Mouse (Mus musculus) G1E-ER4 (cell line): ENCODE data around the gene Fndc9. TPM values are rescaled to one million over a fixed set of nuclear protein-coding genes. Genes with fewer than 3 reads are reported as not detected.

Experiments
- GATA1 ChIP-seq: IDR thresholded peaks from one replicate; pipeline ENCODE4 v1.8.0; 2012; ENCODE audit warnings: low read length, inconsistent platforms
- polyA plus RNA-seq: library from polyadenylated mRNA; stranded (reverse); fragments of >175 nt; gene quantifications from 2 replicates; pipeline ENCODE4 v1.2.3, GENCODE M21; 2012

The Fndc9 gene
- polyA plus RNA-seq, 1 experiment: not detected

- no peak for TF ChIP-seq GATA1
Measured at GRCm38 (mm10) chr11:46262854-46263253, 27.5 kb downstream of the Fndc9 start.

DNA sequence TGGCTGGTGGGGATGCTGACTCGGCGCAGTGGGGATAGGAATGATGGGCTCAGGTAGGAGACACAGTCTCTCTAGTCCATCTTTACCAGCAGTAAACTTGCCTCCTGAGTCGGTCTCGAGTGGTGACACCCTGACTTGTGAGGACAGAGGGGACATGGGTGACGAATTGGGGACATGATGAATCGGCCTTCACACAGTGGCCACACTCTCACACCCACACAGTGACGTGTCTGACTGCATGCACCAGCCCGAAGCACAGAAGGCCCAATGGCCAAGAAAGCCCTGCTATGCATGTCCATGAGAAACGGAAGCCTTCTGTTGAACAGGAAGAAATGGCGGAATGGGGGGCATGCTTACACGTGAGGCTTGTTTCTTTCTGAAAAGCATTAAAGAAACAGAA, 28.0 kb downstream of the Fndc9 start:
- no peak for TF ChIP-seq GATA1

DNA sequence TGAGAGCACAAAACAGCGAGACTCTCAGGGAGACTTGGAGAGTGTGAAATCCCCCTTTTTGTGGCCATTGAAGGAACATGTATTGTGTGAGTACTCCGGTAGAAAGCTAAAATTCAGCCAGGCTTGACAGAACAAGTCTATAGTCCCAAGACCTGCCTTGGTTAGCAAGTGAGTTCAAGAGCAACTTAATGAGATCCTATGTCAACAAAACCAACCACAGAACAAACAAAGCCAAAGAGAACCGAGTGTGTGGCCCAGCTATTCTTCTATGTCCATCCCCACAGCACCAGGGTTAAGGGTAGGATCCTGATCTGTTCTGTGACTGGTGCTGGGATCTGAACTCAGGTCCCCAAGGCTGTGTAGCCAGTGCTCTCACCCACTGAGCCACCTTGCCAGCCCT, 29.3 kb downstream of the Fndc9 start:
- TF ChIP-seq GATA1: no peak

DNA sequence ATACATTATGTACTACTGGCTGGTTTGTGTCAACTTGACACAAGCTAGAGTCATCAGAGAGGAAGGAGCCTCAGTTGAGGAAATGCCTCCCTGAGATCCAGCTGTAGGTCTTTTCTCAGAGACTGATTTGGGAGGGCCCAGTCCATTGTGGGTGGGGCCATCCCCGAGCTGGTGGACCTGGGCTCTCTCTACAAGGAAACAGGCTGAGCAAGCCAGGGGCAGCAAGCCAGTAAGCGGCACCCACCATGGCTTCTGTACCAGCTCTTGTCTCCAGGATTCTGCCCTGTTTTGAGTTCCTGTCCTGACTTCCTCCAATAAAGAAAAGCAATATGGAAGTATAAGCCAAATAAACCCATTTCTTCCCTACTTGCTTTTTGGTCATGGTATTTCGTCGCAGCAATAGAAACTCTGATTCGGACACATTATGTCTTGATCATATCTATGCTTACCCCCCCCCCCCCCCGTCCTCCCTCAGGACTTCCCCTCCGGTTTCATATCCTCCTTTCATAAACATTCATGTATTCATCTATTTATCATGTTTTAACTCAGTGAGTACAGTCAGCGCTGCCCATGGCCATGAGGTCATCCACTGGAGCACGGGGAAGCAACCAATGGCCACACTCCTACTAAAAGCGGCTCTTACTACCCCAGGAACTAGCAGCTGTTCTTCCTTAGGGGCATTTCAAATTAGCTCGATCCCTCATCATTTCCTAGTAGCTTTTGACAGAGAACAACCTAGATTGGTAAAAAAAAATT, 29.9 kb downstream of the Fndc9 start:
- no peak for TF ChIP-seq GATA1

GRCm38 (mm10) chr11:46268991-46269390, 33.7 kb downstream of the Fndc9 start:
- no peak for TF ChIP-seq GATA1

- TF ChIP-seq GATA1: no peak
Measured at GRCm38 (mm10) chr11:46269391-46269790, 34.1 kb downstream of the Fndc9 start.

GRCm38 (mm10) chr11:46269893-46270292, 34.6 kb downstream of the Fndc9 start:
- TF ChIP-seq GATA1: no peak

GRCm38 (mm10) chr11:46272058-46272681, 36.8 kb downstream of the Fndc9 start:
- TF ChIP-seq GATA1: no peak

- no peak for TF ChIP-seq GATA1
Measured at GRCm38 (mm10) chr11:46273969-46274368, 38.6 kb downstream of the Fndc9 start.

GRCm38 (mm10) chr11:46275302-46275701, 40.0 kb downstream of the Fndc9 start:
- no peak for TF ChIP-seq GATA1

GRCm38 (mm10) chr11:46276168-46276567, 40.8 kb downstream of the Fndc9 start:
- no peak for TF ChIP-seq GATA1

DNA sequence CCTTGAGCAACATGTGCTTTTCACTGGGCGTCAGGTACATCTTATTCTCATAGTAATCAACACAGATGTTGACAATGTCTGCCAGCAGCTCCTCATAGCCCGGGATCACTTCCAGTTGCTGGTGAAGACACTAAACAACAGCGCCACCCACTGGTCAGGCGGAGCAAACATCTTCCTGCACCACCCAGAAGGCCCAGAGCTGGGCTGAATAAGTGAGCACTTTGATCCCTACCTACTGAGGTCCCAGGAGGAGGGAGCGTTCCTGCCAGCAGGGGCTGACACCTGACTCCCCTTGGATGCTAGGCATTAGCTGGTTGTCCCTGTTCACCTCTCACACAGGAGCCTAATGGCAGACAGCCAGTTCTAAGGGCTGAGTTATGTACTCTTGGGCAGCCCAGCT, 41.4 kb downstream of the Fndc9 start:
- TF ChIP-seq GATA1: no peak

GRCm38 (mm10) chr11:46278140-46278539, 42.8 kb downstream of the Fndc9 start:
- no peak for TF ChIP-seq GATA1

GRCm38 (mm10) chr11:46278709-46279108, 43.4 kb downstream of the Fndc9 start:
- no peak for TF ChIP-seq GATA1

GRCm38 (mm10) chr11:46282612-46283011, 47.3 kb downstream of the Fndc9 start:
- TF ChIP-seq GATA1: no peak

GRCm38 (mm10) chr11:46283800-46284199, 48.5 kb downstream of the Fndc9 start:
- TF ChIP-seq GATA1: no peak

DNA sequence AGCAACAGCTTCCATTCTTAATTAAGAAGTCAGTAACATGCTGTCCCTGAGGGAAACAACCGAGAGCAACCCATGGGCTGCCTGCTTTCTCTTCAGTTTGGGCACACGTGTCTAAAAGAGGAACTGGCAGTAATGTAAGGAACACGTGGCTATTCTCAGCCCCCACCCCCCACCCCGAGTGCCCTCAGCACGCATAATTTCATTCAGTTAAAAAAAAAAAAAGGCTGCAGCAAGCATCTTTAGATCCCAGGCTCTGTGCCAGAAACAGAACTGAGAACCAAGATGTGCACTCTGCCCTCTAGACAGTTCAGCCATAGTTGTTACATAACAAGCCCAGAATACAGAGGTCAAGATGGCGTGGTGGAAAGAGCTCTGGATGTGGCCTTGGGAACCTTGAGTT, 51.5 kb downstream of the Fndc9 start:
- TF ChIP-seq GATA1: no peak

DNA sequence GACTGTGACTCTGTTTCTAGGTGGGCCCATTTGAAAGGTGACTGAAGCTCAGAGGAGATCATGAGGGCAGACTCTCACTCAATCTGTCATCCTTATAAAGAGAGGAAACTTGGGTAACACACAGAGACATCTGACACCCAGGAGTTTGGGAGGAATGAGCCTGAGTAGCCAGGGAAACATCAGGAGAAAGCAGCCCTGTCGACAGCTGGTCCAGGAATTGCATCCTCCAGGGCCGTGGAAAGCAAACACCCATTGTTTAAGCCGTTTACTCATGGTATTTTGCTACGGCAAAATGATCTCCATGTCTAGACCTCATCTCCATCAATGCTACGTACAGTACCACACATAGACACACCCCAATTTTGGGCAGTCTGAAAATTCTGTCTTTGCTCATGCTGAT, 52.8 kb downstream of the Fndc9 start:
- no peak for TF ChIP-seq GATA1
